Mouse (Mus musculus): ENCODE data around the gene Chd2.

DNA sequence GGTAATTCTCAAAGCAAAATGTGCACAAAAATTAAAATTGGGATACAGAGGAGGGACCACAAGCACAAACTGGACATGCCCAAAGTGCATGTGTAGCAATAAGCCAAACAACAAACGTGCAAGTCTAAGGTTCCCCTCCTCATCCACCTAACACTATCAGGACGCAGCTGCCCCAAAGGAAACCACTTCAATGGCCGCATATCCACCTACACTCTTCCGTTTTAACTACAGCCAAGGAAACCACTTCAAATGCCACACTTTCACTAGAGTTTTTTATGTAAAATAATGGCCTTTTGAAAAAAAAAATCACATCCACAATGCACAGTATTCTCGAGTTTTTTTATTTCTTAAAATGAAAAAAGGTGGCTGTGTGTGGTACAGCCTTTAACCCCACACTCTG is 10.8 kb downstream of the Chd2 start:
- TF ChIP-seq CTCF (IDR thresholded peaks at IDR 0.05; ENCODE audit: borderline replicate concordance, control insufficient read depth, extremely low read depth, insufficient read depth, low read length, poor library complexity) (no peak), POLR2A (IDR thresholded peaks at IDR 0.05; ENCODE audit: control insufficient read depth, extremely low read depth, insufficient read depth, low read length, poor library complexity) (no peak)
